Mouse (Mus musculus) megakaryocyte, embryonic 14.5 days (primary cell): ENCODE data around the gene Smim11.

Experiments used
- FLI1 ChIP-seq: IDR thresholded peaks from 2 replicates; pipeline ENCODE4 v1.6.1; 2012; ENCODE audit warnings: low read length, inconsistent platforms, mixed read lengths
- GATA1 ChIP-seq: IDR thresholded peaks from 3 replicates; pipeline ENCODE4 v1.6.1; 2012; ENCODE audit warnings: mixed read lengths, low read length, inconsistent platforms, borderline replicate concordance

DNA sequence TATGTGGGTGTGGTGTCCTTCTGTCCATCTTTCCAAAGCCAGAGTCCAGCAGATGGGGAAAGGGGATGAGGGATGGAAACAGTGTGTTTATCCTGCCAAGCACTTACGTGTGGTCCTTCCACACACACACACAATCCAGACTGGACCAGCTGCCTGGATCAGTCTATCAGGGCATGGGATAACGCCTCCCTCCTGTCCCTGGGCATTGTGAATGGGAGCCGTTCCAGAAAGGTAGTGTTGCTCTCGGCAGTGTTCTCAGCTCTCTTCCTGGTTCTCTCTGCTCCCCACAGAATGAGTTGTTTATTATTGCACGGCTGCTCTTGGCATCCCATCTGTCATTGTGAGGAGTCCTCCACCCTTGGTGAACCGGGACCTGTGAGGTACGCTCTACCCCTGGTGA is 59.6 kb downstream of the Smim11 start:
- TF ChIP-seq GATA1: no peak
- no peak for TF ChIP-seq FLI1
